Mouse (Mus musculus): ENCODE measurements around the gene Azi2. TPM values are rescaled to one million over a fixed set of nuclear protein-coding genes. Genes with fewer than 3 reads are reported as not detected.

Gene Azi2
- 10 to 100 TPM; 30.7 to 35.4 TPM for total RNA-seq (2021)
- long read RNA-seq, experiment 1, partial matches to known transcripts: 0 of 46 reads
- long read RNA-seq, experiment 1, other reads (novel, unspliced or antisense): 42 of 46 reads
- long read RNA-seq, experiment 2, transcript Azi2-201 (8 exons, 3,396 nt): major isoform, 5 of 44 reads
- long read RNA-seq, experiment 2, partial matches to known transcripts: 2 of 44 reads
- long read RNA-seq, experiment 2, other reads (novel, unspliced or antisense): 37 of 44 reads

DNA sequence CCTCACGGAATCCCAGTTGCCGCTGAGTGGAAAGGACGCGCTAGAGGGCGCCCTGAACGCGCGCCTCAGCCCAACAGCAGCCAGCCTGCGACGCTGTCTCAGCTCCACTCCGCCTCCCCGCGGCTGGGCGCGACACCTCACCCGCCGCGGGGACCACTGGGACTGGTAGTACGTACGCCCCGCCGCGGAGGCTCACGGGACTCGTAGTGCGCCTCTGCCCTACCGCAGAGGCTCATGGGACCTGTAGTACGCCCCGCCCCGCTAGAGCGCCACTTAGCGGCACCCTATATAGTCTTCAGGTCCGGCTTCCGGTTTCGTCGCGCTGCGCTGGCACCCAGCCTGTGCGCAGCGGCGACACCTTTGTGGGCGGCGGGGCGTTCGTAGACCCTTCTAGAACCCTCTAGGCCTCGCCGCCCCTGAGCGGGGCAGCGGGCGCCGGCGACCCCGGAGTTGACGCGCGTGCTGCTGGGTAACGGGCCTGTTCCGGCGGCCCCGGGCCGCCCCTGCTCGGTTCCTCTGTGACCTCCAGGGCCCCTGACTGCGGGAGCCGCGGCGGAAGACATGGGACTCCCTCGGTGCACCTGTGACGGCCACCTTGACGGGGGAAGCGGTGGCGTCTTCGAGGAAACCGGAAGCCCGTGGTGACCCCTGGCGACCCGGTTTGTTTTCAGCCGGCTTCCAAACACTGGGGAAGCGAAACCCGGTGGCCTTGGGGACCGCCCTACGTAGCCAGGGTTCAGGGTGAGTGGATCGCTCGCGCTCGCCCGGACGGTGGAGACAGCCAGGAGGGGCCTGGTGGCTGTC, at the start of gene Azi2:
Azi2 (plus strand) TSS at position 282 of the 804 bp plus-strand sequence.
- peak; percentile 98 for DNase-seq (ENCODE audit: low spot score)

DNA sequence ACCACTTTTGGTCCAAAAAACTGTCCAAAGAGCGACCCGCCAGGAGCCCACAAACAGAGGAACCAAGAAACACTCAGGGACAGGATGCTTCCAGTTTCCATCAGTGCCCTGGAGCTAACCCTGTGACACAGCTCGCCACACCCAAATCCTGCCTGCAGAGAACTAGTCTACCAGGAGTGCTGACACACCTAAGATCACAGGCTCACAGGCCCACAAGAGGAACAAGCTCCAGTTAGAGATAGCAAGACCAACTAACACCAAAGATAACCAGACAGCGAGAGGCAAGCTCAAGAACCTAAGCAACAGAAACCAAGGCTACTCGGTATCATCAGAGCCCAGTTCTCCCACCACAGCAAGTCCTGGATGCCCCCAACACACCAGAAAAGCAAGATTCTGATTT, 43.7 kb upstream of the Azi2 start:
- no peak for DNase-seq (ENCODE audit: low spot score)

- DNase-seq (ENCODE audit: low spot score): no peak
These were observed 38.8 kb upstream of the Azi2 start for GRCm38 (mm10) chr9:118001488-118001887.

DNA sequence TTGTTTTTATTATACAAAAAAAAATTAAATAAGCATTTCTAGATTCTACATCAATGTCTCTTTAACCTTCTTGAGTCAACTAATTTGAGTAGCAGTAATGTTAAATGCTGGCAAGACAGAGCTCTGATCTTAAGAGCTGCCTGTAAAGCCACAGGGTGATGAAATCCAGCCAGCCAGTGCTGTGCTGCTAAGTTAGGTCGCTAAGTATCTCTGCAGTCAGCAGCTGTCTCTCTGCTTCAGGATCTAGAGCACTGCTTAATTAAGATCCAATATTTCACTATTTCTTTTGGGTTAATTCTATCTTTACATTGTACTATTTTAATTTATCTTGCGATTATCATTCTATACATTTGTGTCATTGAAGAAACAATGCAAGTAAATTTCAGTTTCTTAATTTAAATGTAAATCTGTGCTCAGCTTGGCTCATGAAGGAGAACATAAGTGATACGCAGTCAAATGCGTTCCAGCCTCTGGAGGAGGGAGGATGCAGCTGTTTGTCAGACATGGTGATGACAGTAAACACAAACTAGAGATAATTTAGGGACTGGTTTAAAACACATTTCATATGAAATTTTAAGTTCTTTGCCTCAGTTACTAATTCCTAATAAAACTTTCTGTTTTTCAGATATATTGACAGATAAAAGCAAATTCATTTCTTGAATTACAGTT, 36.9 kb upstream of the Azi2 start:
- DNase-seq (ENCODE audit: low spot score): no peak

DNA sequence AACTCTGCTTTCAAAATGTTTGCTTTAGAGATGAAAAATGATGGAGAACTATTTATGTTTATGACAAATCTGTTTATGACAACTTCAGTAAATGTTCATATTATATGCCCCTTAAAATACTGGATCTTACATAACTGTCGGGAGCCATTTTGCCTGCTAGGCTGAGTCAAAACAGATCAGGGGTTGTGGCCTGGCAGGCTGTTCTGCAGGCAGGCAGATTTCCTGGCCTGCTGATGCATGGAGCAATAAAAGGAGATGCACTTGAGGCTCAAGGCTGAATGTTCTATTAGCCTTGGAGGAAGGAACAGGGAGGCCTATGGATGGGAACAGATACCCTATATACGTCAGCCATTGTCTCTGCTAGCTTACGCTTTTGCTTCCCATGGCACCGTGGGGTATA, 36.4 kb upstream of the Azi2 start:
- DNase-seq (ENCODE audit: low spot score): no peak

DNA sequence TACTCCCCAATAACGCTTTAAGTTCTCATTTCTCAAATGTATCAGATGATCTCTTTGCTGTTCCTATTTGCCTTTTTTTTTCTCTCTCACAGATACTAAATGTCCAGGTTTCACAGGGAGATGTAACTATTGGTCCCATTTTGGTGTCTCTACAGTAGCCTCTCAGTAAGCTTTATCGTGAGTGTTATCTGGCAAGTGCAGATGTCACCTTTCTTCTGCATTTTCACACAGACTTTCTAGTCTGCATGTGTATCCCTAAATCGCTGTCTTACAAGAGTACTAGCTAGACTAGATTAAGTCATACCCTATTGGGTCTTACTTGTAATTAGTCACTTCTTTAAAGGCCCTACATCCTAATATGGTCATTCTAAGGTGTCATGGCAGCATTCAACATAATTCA, 27.4 kb upstream of the Azi2 start:
- DNase-seq (ENCODE audit: low spot score): no peak

- DNase-seq (ENCODE audit: low spot score): no peak
These were observed 15.3 kb upstream of the Azi2 start for GRCm38 (mm10) chr9:118024966-118025365.

- DNase-seq (ENCODE audit: low spot score): no peak
These were observed 10.8 kb upstream of the Azi2 start for GRCm38 (mm10) chr9:118029490-118029889.

DNA sequence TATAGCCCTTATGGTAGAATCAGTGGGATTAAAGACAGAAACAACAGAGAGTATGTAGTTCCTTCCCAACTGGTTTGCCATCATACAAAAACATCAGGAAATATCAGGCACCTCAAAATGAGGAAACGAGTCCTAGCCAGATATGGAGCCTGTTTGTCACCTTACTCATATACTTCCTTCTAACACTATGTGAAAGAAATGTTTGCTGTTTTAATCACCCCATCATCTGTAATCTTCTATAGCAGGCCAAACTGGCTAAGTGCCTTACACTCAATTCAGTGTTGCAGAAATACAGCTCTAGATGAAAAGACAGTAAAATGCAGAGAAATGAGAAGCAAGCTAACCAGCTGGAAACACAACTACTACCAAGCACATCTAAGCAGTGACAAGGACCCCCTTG, 10.0 kb upstream of the Azi2 start:
- no peak for DNase-seq (ENCODE audit: low spot score)

GRCm38 (mm10) chr9:118031694-118032093, 8.6 kb upstream of the Azi2 start:
- no peak for DNase-seq (ENCODE audit: low spot score)

GRCm38 (mm10) chr9:118034990-118035389, 5.3 kb upstream of the Azi2 start:
- DNase-seq (ENCODE audit: low spot score): no peak

- peak; percentile 9 for DNase-seq (ENCODE audit: low spot score)
These were observed 712 bp downstream of the Azi2 start for GRCm38 (mm10) chr9:118041022-118041400.

DNA sequence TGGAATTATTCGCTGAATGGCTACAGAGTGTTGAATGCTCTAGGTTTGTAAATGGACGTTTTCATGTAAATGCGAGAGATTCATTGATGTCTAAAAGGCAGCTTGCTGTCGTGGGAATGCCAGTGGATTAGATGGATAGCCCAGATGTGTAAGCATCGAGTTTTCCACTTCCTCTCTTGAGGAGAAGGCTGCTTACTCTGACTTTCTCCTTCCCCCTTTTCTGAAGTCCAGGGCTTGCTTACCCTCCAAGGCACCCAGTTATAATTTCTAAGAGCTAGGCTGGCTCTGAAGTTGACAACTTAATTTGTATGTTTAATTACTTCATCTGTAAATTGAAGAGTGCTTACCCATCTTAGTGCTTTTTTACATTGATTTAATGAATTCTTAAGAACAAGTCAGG, 1.3 kb downstream of the Azi2 start:
- DNase-seq (ENCODE audit: low spot score): no peak

DNA sequence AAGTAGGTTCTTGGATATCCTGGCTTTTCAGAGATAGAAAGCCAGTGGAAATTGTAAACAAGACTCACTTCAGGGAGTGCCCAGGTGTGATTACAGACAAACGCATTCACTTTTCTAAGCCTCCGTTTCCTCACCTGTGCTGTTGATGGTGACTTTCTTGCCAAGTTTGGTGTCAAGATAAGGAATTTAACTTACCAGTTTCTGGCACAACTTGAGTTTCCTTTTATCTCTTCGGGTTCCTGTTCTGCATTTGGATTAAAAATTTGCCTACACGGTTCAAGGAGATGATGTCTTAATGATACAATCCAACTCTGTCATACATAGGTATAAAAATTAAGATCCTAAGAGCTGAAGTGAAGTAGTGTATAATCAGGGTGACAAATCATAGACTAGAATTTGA, 2.4 kb downstream of the Azi2 start:
- DNase-seq (ENCODE audit: low spot score): no peak

- DNase-seq (ENCODE audit: low spot score): no peak
These were observed 3.3 kb downstream of the Azi2 start for GRCm38 (mm10) chr9:118043581-118043980.

DNA sequence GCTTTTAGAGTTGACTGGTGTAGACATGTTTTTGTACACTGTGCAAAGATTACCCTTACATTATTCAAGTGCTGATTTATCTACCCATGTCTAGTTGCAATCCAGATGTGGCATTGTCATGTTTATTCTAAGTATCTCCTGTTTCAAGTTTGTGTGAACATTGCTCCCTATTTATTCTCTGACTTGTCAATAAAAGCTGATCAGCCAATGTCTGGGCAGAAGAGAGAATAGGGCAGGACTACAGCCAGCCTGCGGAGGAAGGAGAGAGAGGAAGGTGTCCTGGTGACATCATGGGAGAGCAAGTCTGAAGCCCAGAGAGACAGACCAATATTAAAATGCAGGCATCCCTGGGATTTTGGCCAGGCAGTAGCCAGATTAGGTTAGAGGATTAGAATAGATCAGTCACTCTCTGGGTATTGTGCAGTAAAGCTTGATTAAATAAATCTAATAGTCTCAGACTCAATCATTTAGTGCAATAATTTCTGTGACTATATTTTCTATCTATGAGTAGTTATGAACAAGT, 4.8 kb downstream of the Azi2 start:
- DNase-seq (ENCODE audit: low spot score): no peak

- DNase-seq (ENCODE audit: low spot score): no peak
These were observed 13.0 kb downstream of the Azi2 start for GRCm38 (mm10) chr9:118053286-118053685.

DNA sequence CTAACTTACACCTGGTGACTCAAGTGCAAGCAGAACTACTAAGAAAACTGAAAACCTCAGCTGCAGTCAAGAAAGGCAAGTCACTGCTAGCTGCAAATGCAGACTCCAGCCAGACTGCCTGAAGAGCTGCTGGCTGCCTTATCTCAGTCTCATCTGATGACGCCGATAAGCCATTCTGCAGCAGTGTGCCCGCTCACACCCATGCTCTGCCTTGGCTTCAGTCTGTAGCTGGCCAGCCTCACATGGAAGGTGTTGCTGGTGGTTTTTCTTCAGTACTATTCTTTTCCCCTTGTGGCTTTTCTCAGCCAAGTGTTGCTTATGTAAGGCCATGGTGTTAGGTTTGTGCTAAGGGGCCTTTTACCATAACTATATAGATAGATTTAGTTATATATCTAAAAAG, 18.8 kb downstream of the Azi2 start:
- no peak for DNase-seq (ENCODE audit: low spot score)

- DNase-seq (ENCODE audit: low spot score): peak; percentile 55
These were observed 30.1 kb downstream of the Azi2 start for GRCm38 (mm10) chr9:118070442-118070841.

DNA sequence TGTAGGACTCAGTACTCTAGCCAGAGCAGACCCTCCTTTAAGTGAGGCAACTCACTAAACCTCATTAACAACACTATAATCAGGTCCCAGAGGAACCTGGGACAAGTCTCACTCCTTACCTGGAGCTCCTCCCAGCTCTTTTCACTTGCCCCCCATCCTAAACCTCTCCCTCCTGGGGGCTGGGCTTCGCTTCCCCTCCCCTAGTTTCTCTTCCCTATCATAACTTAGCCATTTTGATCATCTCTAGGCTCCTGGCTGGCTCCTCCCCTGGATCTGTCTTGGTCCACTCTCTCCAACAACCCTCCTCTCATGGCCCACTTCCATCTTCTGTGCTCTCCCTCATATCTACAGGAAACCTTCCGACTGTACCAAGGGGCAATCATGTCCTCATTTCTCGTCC, 31.0 kb downstream of the Azi2 start:
- DNase-seq (ENCODE audit: low spot score): no peak

GRCm38 (mm10) chr9:118072101-118072500, 31.8 kb downstream of the Azi2 start:
- DNase-seq (ENCODE audit: low spot score): no peak

DNA sequence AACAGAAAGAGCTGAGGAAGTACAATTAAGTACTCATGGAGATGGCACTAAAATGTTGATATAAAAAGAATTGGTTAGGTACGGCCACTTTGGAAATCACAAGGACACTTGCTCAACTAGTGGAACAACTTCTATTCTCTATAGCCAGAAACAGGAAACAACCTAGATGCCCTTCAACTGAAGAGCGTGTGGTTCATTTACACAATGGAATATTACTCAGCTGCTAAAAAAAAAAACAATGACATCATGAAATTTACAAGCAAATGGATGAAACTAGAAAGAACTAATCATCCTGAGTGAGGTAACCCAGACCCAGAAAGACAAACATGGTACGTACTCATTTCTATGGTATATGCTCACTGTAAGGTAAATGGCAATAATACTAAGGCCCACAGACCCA, 33.1 kb downstream of the Azi2 start:
- DNase-seq (ENCODE audit: low spot score): no peak

Measured in gastrocnemius, adult 18-20 months (tissue).